Mouse (Mus musculus) C2C12 (cell line): ENCODE results near the gene Btbd16. TPM values are rescaled to one million over a fixed set of nuclear protein-coding genes. Genes with fewer than 3 reads are reported as not detected.

Experiments
- H3K27me3 ChIP-seq: one replicate; pipeline ENCODE4 v1.6.1; 2011; ENCODE audit not compliant: control insufficient read depth, insufficient read depth, insufficient read length
- H3K36me3 ChIP-seq: one replicate; pipeline ENCODE4 v1.6.1; 2011; ENCODE audit not compliant: control insufficient read depth, insufficient read depth
- H3K4me3 ChIP-seq: one replicate; pipeline ENCODE4 v1.5.1; 2011; ENCODE audit warnings: mild to moderate bottlenecking, control low read depth; ENCODE audit not compliant: poor library complexity, insufficient read depth, severe bottlenecking
- H3K79me2 ChIP-seq: one replicate; pipeline ENCODE4 v1.6.1; 2011; ENCODE audit not compliant: control insufficient read depth, insufficient read depth
- H3K79me3 ChIP-seq: one replicate; pipeline ENCODE4 v1.6.1; 2011; ENCODE audit warnings: low read depth, control low read depth
- H3ac ChIP-seq: one replicate; pipeline ENCODE3; 2011; ENCODE audit warnings: low read depth; ENCODE audit not compliant: control insufficient read depth, insufficient read length
- CEBPB ChIP-seq: IDR thresholded peaks from one replicate; pipeline ENCODE4 v1.6.1; 2011; ENCODE audit warnings: low read depth, mild to moderate bottlenecking, control low read depth, moderate library complexity
- CTCF ChIP-seq: IDR thresholded peaks from one replicate; pipeline ENCODE4 v1.5.1; 2011; ENCODE audit not compliant: control insufficient read depth, insufficient read depth, insufficient read length
- FOSL1 ChIP-seq: IDR thresholded peaks from one replicate; pipeline ENCODE4 v1.8.0; 2011; ENCODE audit warnings: mild to moderate bottlenecking, low read length; ENCODE audit not compliant: poor library complexity, insufficient read depth, severe bottlenecking
- MAX ChIP-seq: IDR thresholded peaks from one replicate; pipeline ENCODE4 v1.6.1; 2011; ENCODE audit warnings: mild to moderate bottlenecking, control low read depth
- MYOD1 ChIP-seq: IDR thresholded peaks from one replicate; pipeline ENCODE4 v1.6.1; 2011; ENCODE audit warnings: low read depth; ENCODE audit not compliant: control insufficient read depth, insufficient read length
- MYOG ChIP-seq: IDR thresholded peaks from one replicate; pipeline ENCODE4 v1.6.1; 2011; ENCODE audit not compliant: control insufficient read depth, insufficient read length; ENCODE audit errors: extremely low read depth
- USF1 ChIP-seq: IDR thresholded peaks from one replicate; pipeline ENCODE4 v1.6.1; 2011; ENCODE audit warnings: low read depth, mild to moderate bottlenecking, control low read depth, moderate library complexity
- polyA plus RNA-seq: library from polyadenylated mRNA; unstranded; fragments of >200 nt; fragmentation: generic; extraction: Trizol; gene quantifications from one replicate; pipeline ENCODE4 v1.2.1, GENCODE M21; 2012; ENCODE audit warnings: missing spikeins

Gene Btbd16
- polyA plus RNA-seq, 1 experiment: not detected

DNA sequence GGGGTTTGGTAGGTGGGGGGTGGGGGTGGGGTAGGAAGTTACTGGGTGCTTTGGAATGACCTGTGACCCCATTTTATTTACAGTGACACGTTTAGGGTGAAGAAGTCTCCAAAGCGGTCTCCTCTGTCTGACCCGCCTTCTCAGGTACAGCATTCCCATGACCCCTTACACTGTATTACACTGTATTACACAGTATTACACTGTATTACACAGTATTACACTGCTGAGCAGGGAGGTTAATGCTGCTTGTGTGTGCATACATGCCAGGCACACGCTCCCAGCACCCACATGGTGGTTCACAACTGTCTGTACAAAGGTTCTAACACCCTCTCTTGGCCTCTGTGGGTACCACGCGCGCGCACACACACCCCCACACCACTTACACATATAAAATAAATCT, 40.4 kb upstream of the Btbd16 start:
- Histone ChIP-seq H3K4me3 (no peak overlapping the region), H3K36me3 (peaks cover 53% of the 10 kb centered on the region), H3ac (no peak overlapping the region), H3K27me3 (no peaks in the 10 kb centered on the region), H3K79me2 (no peaks in the 10 kb centered on the region), H3K79me3 (no peaks in the 10 kb centered on the region)
- TF ChIP-seq MYOD1: no peak
- no peak for TF ChIP-seq CTCF
- TF ChIP-seq CEBPB: no peak
- no peak for TF ChIP-seq MAX
- no peak for TF ChIP-seq USF1
- TF ChIP-seq FOSL1: no peak
- TF ChIP-seq MYOG: no peak

DNA sequence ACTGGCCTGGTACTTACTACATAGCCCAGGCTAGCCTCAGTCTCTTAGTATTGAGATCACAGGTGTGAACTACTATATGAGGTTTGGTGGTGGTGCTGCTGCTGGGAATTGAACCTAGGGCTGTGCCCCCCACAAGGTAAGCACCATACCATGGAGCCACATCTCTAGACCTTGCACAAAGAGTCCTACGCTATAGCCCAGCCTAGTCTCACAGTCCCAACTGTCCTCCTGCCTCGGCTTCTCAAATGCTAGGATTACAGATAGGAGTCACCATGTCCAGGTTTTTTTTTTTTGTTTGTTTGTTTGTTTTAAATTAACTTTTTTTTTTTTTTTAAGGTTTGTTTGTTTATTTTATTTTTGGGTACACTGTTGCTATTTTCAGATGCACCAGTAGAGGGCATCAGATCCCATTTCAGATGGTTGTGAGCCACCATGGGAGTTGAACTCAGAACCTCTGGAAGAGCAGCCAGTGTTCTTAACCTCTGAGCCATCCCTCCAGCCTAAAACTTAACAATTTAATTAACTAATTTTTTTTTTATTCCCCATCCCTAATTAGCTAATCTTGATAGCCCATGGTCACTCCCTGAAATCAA, 39.6 kb upstream of the Btbd16 start:
- H3K36me3 ChIP-seq: peaks cover 50% of the 10 kb centered on the region
- no peak overlapping the region for H3ac ChIP-seq
- no peak overlapping the region for H3K4me3 ChIP-seq
- no peaks in the 10 kb centered on the region for H3K79me2 ChIP-seq
- TF ChIP-seq USF1: no peak
- TF ChIP-seq MYOG: no peak
- TF ChIP-seq FOSL1: no peak
- TF ChIP-seq MYOD1: no peak
- no peak for TF ChIP-seq MAX
- TF ChIP-seq CEBPB: no peak
- TF ChIP-seq CTCF: no peak
- no peaks in the 10 kb centered on the region for H3K27me3 ChIP-seq
- H3K79me3 ChIP-seq: no peaks in the 10 kb centered on the region

GRCm38 (mm10) chr7:130741099-130741498, 32.8 kb upstream of the Btbd16 start:
- Histone ChIP-seq H3ac (no peak overlapping the region), H3K36me3 (peaks cover 48% of the 10 kb centered on the region), H3K4me3 (no peak overlapping the region), H3K79me3 (no peaks in the 10 kb centered on the region), H3K79me2 (no peaks in the 10 kb centered on the region), H3K27me3 (no peaks in the 10 kb centered on the region)
- TF ChIP-seq MYOG (no peak), CEBPB (no peak), MYOD1 (no peak), CTCF (no peak), FOSL1 (no peak), MAX (no peak), USF1 (no peak)

DNA sequence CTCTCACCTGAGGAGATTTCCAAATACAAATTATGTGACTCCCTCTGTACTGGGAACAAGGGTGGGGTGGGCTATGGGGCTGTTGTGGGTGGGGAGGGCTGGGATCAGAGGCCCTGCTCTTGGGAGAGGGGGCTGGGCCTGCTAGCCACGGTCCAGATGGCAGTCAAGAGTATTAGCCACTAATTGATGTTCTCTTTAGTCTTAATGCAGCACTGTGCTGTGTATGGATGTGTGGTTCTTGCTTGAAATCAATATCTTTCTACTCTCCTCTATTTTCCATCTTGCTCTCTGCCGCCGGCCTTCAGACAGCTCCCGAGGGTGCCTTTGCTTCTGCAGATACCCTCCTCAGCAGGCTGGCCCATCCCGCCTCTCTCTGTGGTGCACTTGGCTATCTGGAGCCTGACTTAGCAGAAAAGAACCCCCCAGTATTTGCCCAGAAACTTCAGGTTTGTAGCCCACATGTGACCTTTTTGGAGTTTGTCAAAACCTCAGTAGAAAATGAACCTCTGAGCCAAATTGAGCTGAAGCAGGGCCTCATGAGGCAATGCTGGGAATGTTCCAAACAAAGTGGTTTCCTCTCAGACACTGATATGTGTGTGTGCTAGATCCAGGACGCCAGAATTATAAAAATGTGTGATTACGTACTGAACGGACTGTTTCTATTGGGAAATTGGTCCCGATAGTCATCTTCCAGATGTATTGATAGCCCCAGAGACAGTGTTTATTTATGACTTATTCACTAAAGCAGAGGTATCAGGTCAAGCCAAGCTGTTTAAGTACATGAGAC, 30.4 kb upstream of the Btbd16 start:
- TF ChIP-seq MYOD1 (no peak), MAX (no peak), CTCF (no peak), USF1 (no peak), CEBPB (no peak), FOSL1 (no peak), MYOG (no peak)
- peaks cover 31% of the 10 kb centered on the region for H3K36me3 ChIP-seq
- H3K4me3 ChIP-seq: no peak overlapping the region
- H3K27me3 ChIP-seq: no peaks in the 10 kb centered on the region
- H3K79me2 ChIP-seq: no peaks in the 10 kb centered on the region
- H3K79me3 ChIP-seq: no peaks in the 10 kb centered on the region
- no peak overlapping the region for H3ac ChIP-seq

- Histone ChIP-seq H3K4me3 (no peak overlapping the region), H3K79me2 (no peaks in the 10 kb centered on the region), H3K27me3 (no peaks in the 10 kb centered on the region), H3K79me3 (no peaks in the 10 kb centered on the region), H3K36me3 (peaks cover 38% of the 10 kb centered on the region), H3ac (no peak overlapping the region)
- no peak for TF ChIP-seq MAX
- TF ChIP-seq USF1: no peak
- no peak for TF ChIP-seq FOSL1
- TF ChIP-seq MYOG: no peak
- no peak for TF ChIP-seq CEBPB
- no peak for TF ChIP-seq MYOD1
- no peak for TF ChIP-seq CTCF
Measured at GRCm38 (mm10) chr7:130749165-130749564, 24.7 kb upstream of the Btbd16 start.
